Mouse (Mus musculus) heart, postnatal 0 days (tissue): Measurements from ENCODE around the gene Pdzph1. TPM values are rescaled to one million over a fixed set of nuclear protein-coding genes. Genes with fewer than 3 reads are reported as not detected.
A peak's percentile ranks its signal among the peaks of the same experiment; 100 is the strongest.

Experiments
- ATAC-seq: fragments of 200-750 bp; cut with Nextera tagmentation; 2 replicates; pipeline ENCODE4 v1.8.0; 2017; ENCODE audit warnings: low read depth, moderate number of reproducible peaks, moderate library complexity; ENCODE audit not compliant: insufficient read depth
- DNase-seq: peaks from one replicate; pipeline ENCODE4 v3.0.0-alpha.2; 2016; ENCODE audit warnings: low spot score
- H3K27ac ChIP-seq: fragments of 300-500 bp; sonication (generic); 2 replicates; pipeline ENCODE4 v1.5.1; 2014; ENCODE audit warnings: low read depth, mild to moderate bottlenecking
- H3K27me3 ChIP-seq: fragments of 300-500 bp; sonication (generic); 2 replicates; pipeline ENCODE4 v1.6.1; 2014; ENCODE audit warnings: low read length, mixed read lengths; ENCODE audit not compliant: control insufficient read depth, insufficient read depth
- H3K36me3 ChIP-seq: fragments of 300-500 bp; sonication (generic); replicated peaks from 2 replicates; pipeline ENCODE4 v1.6.1; 2014; ENCODE audit warnings: low read length, mixed read lengths; ENCODE audit not compliant: control insufficient read depth, insufficient read depth
- H3K4me1 ChIP-seq: fragments of 300-500 bp; sonication (generic); 2 replicates; pipeline ENCODE4 v1.6.1; 2014; ENCODE audit warnings: antibody characterized with exemption; ENCODE audit not compliant: control insufficient read depth, insufficient read depth
- H3K4me2 ChIP-seq: fragments of 300-500 bp; sonication (generic); 2 replicates; pipeline ENCODE4 v1.6.1; 2014; ENCODE audit warnings: low read depth, mild to moderate bottlenecking, low read length, moderate library complexity
- H3K4me3 ChIP-seq: fragments of 300-500 bp; sonication (generic); 2 replicates; pipeline ENCODE4 v1.5.1; 2014; ENCODE audit warnings: low read depth, low read length
- H3K9ac ChIP-seq: fragments of 300-500 bp; sonication (generic); replicated peaks from 2 replicates; pipeline ENCODE4 v1.6.1; 2014; ENCODE audit warnings: low read depth, low read length, mixed read lengths
- H3K9me3 ChIP-seq: fragments of 300-500 bp; sonication (generic); replicated peaks from 2 replicates; pipeline ENCODE4 v1.6.1; 2016; ENCODE audit warnings: low read length; ENCODE audit not compliant: control insufficient read depth
- CTCF ChIP-seq: IDR thresholded peaks from 2 replicates; pipeline ENCODE4 v1.5.1; 2016; ENCODE audit warnings: antibody characterized with exemption, control low read depth, low read depth
- EP300 ChIP-seq: IDR thresholded peaks from 2 replicates; pipeline ENCODE4 v1.6.1; 2016; ENCODE audit warnings: antibody characterized with exemption, low read depth
- WGBS: fragments of 180-500 bp; shearing (Covaris S2); extraction: QIAGEN DNeasy Blood & Tissue Kit; methylation state at CpG from one replicate; pipeline ENCODE4 v1.1.7; 2014; 5-methylcytosine and 5-hydroxymethylcytosine counted together
- polyA plus RNA-seq: library from polyadenylated mRNA; unstranded; fragments of >200 nt; fragmentation: Nextera tagmentation; extraction: Ambion mirVana; gene quantifications from 2 replicates; pipeline ENCODE4 v1.2.1, GENCODE M21; 2015
- total RNA-seq: library from RNA; depleted of rRNA; stranded (reverse); fragments of >200 nt; gene quantifications from 2 replicates; pipeline ENCODE4 v1.2.3, GENCODE M21; 2014; ENCODE audit warnings: low replicate concordance

The Pdzph1 gene
- total and polyA plus RNA-seq, 2 experiments from 2014 or later = not detected

GRCm38 (mm10) chr17:58919927-58920326 lies 71.2 kb downstream of the Pdzph1 start:
- no peaks in the 10 kb centered on the region for H3K36me3 ChIP-seq
- H3K27me3 ChIP-seq = no peaks in the 10 kb centered on the region
- DNase-seq (no peak), ATAC-seq (no peak)
- H3K9ac ChIP-seq = no peak overlapping the region
- no peaks in the 10 kb centered on the region for H3K9me3 ChIP-seq
- TF ChIP-seq CTCF (no peak), EP300 (no peak)
- WGBS = 72% methylated on average over 4 of the region's 4 CpGs
- no peak overlapping the region for H3K4me2 ChIP-seq
- no peak overlapping the region for H3K4me3 ChIP-seq
- no peak overlapping the region for H3K27ac ChIP-seq
- no peaks in the 10 kb centered on the region for H3K4me1 ChIP-seq

DNA sequence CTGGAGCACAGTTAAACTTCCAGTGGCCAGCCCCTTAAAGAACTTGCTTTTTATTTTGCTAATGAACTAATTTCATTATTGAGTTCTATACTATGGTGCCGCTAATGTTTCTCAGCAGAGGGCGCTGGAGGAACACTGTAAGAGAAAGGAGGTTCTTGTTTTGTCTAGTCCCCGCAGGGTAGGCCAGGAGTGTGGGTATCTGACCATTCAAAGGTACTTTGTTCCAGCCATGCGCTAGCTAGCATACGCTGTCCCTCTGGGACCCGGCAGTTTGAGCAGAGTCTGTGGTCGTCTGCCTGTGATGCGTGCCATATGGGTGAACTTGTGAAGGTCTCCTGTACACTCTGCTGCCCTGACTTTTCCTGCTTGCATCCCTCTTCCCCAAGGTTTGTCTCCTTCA lies 72.1 kb downstream of the Pdzph1 start:
- WGBS = 14% methylated on average over 8 of the region's 8 CpGs
- H3K36me3 ChIP-seq = no peaks in the 10 kb centered on the region
- no peak; the same call in 1 of the 2 replicates for ATAC-seq
- H3K4me1 ChIP-seq = no peaks in the 10 kb centered on the region
- H3K27ac ChIP-seq = no peak overlapping the region
- no peaks in the 10 kb centered on the region for H3K9me3 ChIP-seq
- no peaks in the 10 kb centered on the region for H3K27me3 ChIP-seq
- no peak overlapping the region for H3K9ac ChIP-seq
- H3K4me3 ChIP-seq = no peak overlapping the region
- peak; percentile 37 for TF ChIP-seq CTCF
- no peak for TF ChIP-seq EP300
- no peak for DNase-seq
- H3K4me2 ChIP-seq = no peak overlapping the region

DNA sequence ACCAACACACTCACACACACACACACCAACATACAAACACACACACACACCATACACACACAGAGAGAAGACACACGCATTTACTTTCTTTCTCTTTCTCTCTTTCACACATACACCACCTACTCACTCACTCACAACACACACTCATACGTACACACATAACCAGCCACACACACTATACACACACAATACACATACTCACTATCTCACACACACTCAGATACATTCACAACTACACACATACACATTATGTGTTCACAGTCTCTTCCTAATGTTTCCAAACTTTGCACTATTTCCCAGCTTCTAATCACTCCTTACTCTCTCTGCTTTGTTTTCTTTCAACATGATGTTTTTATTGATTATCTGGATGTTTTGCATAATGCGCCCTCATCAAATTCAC lies 72.6 kb downstream of the Pdzph1 start:
- no peak overlapping the region for H3K27ac ChIP-seq
- no peaks in the 10 kb centered on the region for H3K27me3 ChIP-seq
- no peaks in the 10 kb centered on the region for H3K4me1 ChIP-seq
- H3K4me3 ChIP-seq = no peak overlapping the region
- no peaks in the 10 kb centered on the region for H3K9me3 ChIP-seq
- 71% methylated on average over 3 of the region's 3 CpGs for WGBS
- TF ChIP-seq CTCF (no peak), EP300 (no peak)
- no peak overlapping the region for H3K9ac ChIP-seq
- no peaks in the 10 kb centered on the region for H3K36me3 ChIP-seq
- DNase-seq = no peak
- ATAC-seq = no peak
- H3K4me2 ChIP-seq = no peak overlapping the region

- 66% methylated on average over 7 of the region's 7 CpGs for WGBS
- H3K36me3 ChIP-seq = no peaks in the 10 kb centered on the region
- ATAC-seq (no peak), DNase-seq (no peak)
- no peak overlapping the region for H3K27ac ChIP-seq
- no peak overlapping the region for H3K4me3 ChIP-seq
- no peak overlapping the region for H3K4me2 ChIP-seq
- no peaks in the 10 kb centered on the region for H3K27me3 ChIP-seq
- H3K4me1 ChIP-seq = no peaks in the 10 kb centered on the region
- no peaks in the 10 kb centered on the region for H3K9me3 ChIP-seq
- TF ChIP-seq CTCF = no peak
- TF ChIP-seq EP300 = no peak
- no peak overlapping the region for H3K9ac ChIP-seq
Observed at GRCm38 (mm10) chr17:58911564-58911963, 79.6 kb downstream of the Pdzph1 start.

DNA sequence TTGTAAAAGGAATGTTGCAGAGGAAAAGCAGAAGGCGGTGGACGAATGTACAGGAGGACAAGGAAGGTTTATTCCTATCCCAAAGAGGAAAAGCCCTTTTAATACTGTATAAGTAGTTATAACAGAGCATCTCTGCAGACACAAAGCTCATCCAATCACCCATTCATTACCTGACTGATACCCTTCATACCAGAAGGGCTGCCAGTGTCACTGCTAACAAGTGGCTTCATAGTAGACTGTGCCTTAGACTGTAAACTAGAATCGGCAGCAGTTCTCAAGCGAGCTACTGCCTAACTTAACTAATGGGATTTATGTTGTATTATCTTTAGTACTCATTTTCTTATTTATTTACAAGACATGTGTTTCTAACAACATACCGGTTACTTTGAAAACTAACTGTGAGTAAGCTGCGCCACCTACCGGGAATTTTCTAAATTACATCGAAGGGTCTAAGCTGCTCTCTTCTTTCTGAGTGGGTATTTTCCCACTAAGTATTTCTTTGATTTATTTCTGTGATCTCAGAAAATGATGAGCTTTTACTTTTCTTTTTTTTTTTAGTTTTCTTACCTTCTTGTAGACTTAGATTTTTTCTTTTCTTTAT lies 82.0 kb downstream of the Pdzph1 start:
- peak; percentile 20 for DNase-seq
- WGBS = 35% methylated on average over 8 of the region's 8 CpGs
- no peak for ATAC-seq

GRCm38 (mm10) chr17:58906001-58906400 lies 85.2 kb downstream of the Pdzph1 start:
- H3K27me3 ChIP-seq = no peaks in the 10 kb centered on the region
- H3K4me2 ChIP-seq = no peak overlapping the region
- no peaks in the 10 kb centered on the region for H3K9me3 ChIP-seq
- H3K4me1 ChIP-seq = no peaks in the 10 kb centered on the region
- no peak overlapping the region for H3K4me3 ChIP-seq
- no peak for ATAC-seq
- no peak for DNase-seq
- 67% methylated on average over 2 of the region's 2 CpGs for WGBS
- H3K27ac ChIP-seq = no peak overlapping the region
- no peaks in the 10 kb centered on the region for H3K36me3 ChIP-seq
- no peak for TF ChIP-seq EP300
- no peak for TF ChIP-seq CTCF
- no peak overlapping the region for H3K9ac ChIP-seq

More for the DNA sequence above, 82.0 kb downstream of the Pdzph1 start:
- no peak overlapping the region for H3K27ac ChIP-seq
- no peak overlapping the region for H3K4me2 ChIP-seq
- TF ChIP-seq CTCF (peak; percentile 58), EP300 (no peak)
- H3K4me3 ChIP-seq = no peak overlapping the region
- H3K4me1 ChIP-seq = no peaks in the 10 kb centered on the region
- H3K27me3 ChIP-seq = no peaks in the 10 kb centered on the region
- no peaks in the 10 kb centered on the region for H3K36me3 ChIP-seq
- no peaks in the 10 kb centered on the region for H3K9me3 ChIP-seq
- H3K9ac ChIP-seq = no peak overlapping the region
